In genomic region chr3:135485900-135486241, GRCm38 (mm10) we compare ENCODE assay signal across 7 mouse cellular contexts. TPM values are rescaled to one million over a fixed set of nuclear protein-coding genes. Genes with fewer than 3 reads are reported as not detected.
DNase-seq lines count a peak whose midpoint lies in the region; ATAC-seq lines count a peak whose summit lies in the region.

No protein-coding gene starts in this region.

- H3K9ac ChIP-seq in neural tube, embryonic 11.5 days (ENCODE audit: low read length) = peak overlapping the region; percentile 53
- H3K9ac ChIP-seq in limb, embryonic 15.5 days = peak overlapping the region; percentile 39
- peak overlapping the region; percentile 48 for H3K9ac ChIP-seq in stomach, embryonic 15.5 days

- no peaks in the 10 kb centered on the region for H3K4me1 ChIP-seq in neural tube, embryonic 11.5 days (ENCODE audit: control insufficient read depth, insufficient read depth, low read length)
- H3K4me1 ChIP-seq in limb, embryonic 15.5 days = peaks cover 5% of the 10 kb centered on the region; the same call in 1 of the 2 replicates
- no peaks in the 10 kb centered on the region for H3K4me1 ChIP-seq in stomach, embryonic 15.5 days

- H3K9me3 ChIP-seq in neural tube, embryonic 11.5 days (ENCODE audit: control insufficient read depth, low read length) = no peaks in the 10 kb centered on the region
- no peaks in the 10 kb centered on the region for H3K9me3 ChIP-seq in limb, embryonic 15.5 days
- no peaks in the 10 kb centered on the region for H3K9me3 ChIP-seq in stomach, embryonic 15.5 days

- 36% methylated on average over 9 of the region's 9 CpGs for WGBS in neural tube, embryonic 11.5 days
- 11% methylated on average over 9 of the region's 9 CpGs for WGBS in limb, embryonic 15.5 days
- 6% methylated on average over 9 of the region's 9 CpGs for WGBS in stomach, embryonic 15.5 days

- no peak for ATAC-seq in neural tube, embryonic 11.5 days (ENCODE audit: insufficient read depth, low FRiP score, low TSS enrichment)
- peak; percentile 19; the same call in 1 of the 2 replicates for ATAC-seq in erythroblast, adult 5-6 weeks (replicated peaks; ENCODE audit: low FRiP score, poor library complexity, severe bottlenecking)
- no peak for ATAC-seq in limb, embryonic 15.5 days (ENCODE audit: insufficient number of reproducible peaks, low FRiP score, low TSS enrichment, low read depth)
- ATAC-seq in stomach, embryonic 15.5 days (ENCODE audit: insufficient read depth, low FRiP score, low read depth) = no peak

- no peaks in the 10 kb centered on the region for H3K36me3 ChIP-seq in neural tube, embryonic 11.5 days (ENCODE audit: control insufficient read depth, insufficient read depth, low read length)
- H3K36me3 ChIP-seq in limb, embryonic 15.5 days = no peaks in the 10 kb centered on the region
- H3K36me3 ChIP-seq in stomach, embryonic 15.5 days = no peaks in the 10 kb centered on the region

- no peak overlapping the region for H3K27ac ChIP-seq in neural tube, embryonic 11.5 days (ENCODE audit: low read depth, low read length)
- no peak overlapping the region for H3K27ac ChIP-seq in limb, embryonic 15.5 days
- H3K27ac ChIP-seq in stomach, embryonic 15.5 days = no peak overlapping the region

- no peaks in the 10 kb centered on the region for H3K27me3 ChIP-seq in neural tube, embryonic 11.5 days (ENCODE audit: control insufficient read depth, insufficient read depth, low read length)
- no peaks in the 10 kb centered on the region; the same call in 1 of the 2 replicates for H3K27me3 ChIP-seq in limb, embryonic 15.5 days
- no peaks in the 10 kb centered on the region for H3K27me3 ChIP-seq in stomach, embryonic 15.5 days (replicated peaks)

- DNase-seq in neural tube, embryonic 11.5 days (ENCODE audit: low spot score) = no peak
- DNase-seq in neural tube, embryonic 10.5 days (ENCODE audit: extremely low spot score, low spot score) = no peak
- DNase-seq in embryo, embryonic 11 days = no peak
- DNase-seq in right cerebral cortex, adult 2 months (ENCODE audit: low spot score in 2 of 2) = no peak

- H3K4me2 ChIP-seq in neural tube, embryonic 11.5 days (ENCODE audit: low read depth) = peak overlapping the region; percentile 95
- peak overlapping the region; percentile 95 for H3K4me2 ChIP-seq in limb, embryonic 15.5 days
- H3K4me2 ChIP-seq in stomach, embryonic 15.5 days = peak overlapping the region; percentile 97

- H3K4me3 ChIP-seq in neural tube, embryonic 11.5 days (ENCODE audit: low read depth, low read length) = peak overlapping the region; percentile 57
- peak overlapping the region; percentile 61 for H3K4me3 ChIP-seq in limb, embryonic 15.5 days
- H3K4me3 ChIP-seq in stomach, embryonic 15.5 days (replicated peaks) = peak overlapping the region; percentile 66

RNA-seq across cellular contexts. Expression of gene Manba, which starts 0.5 kb away (rescaled TPM):
- polyA plus RNA-seq in neural tube, embryonic 11.5 days (2014; fragmentation: Nextera tagmentation; extraction: Ambion mirVana) = 3.1 and 4.0 TPM in 2 replicates
- total RNA-seq in erythroblast, adult 5-6 weeks (2015; ENCODE audit: low replicate concordance) = 3.1 and 4.6 TPM in 2 replicates
- 7.2 and 8.9 TPM in 2 replicates for total RNA-seq in erythroblast, adult 5-6 weeks (2017; ENCODE audit: low replicate concordance)
- 7.4 and 9.5 TPM in 2 replicates for polyA plus RNA-seq in limb, embryonic 15.5 days (2015; fragmentation: Nextera tagmentation; extraction: Ambion mirVana)
- 13.5 and 17.5 TPM in 2 replicates for polyA plus RNA-seq in stomach, embryonic 15.5 days (2015; fragmentation: Nextera tagmentation; extraction: Ambion mirVana)

RNA-seq across cellular contexts. Expression of gene Ube2d3, which starts 47.9 kb away (rescaled TPM):
- 642 and 652 TPM in 2 replicates for polyA plus RNA-seq in neural tube, embryonic 11.5 days (2014; fragmentation: Nextera tagmentation; extraction: Ambion mirVana)
- total RNA-seq in erythroblast, adult 5-6 weeks (2015; ENCODE audit: low replicate concordance) = 298 and 352 TPM in 2 replicates
- 160 and 276 TPM in 2 replicates for total RNA-seq in erythroblast, adult 5-6 weeks (2017; ENCODE audit: low replicate concordance)
- 467 and 488 TPM in 2 replicates for polyA plus RNA-seq in limb, embryonic 15.5 days (2015; fragmentation: Nextera tagmentation; extraction: Ambion mirVana)
- polyA plus RNA-seq in stomach, embryonic 15.5 days (2015; fragmentation: Nextera tagmentation; extraction: Ambion mirVana) = 469 and 491 TPM in 2 replicates
